Mouse (Mus musculus) heart, adult 9 months (tissue): ENCODE measurements at regions not wholly inside any gene's neighbourhood (a gene's known extent, or its start where the extent isn't known, plus 50 kb on each side); places are given as distances from the start of the nearest gene placed in this dataset.
"Not testable (repeated sequence)": the region's sequence is repeated elsewhere in the genome, so short reads cannot be mapped to it uniquely, and the experiment has no call there.

ENCODE experiments used
- DNase-seq, 2 experiments: peaks; one replicate each; pipeline ENCODE4 v3.0.0; 2022; ENCODE audit warnings: low spot score in 2 of 2

- no peak for DNase-seq
Measured at GRCm38 (mm10) chr14:101067082-101067481, 133.0 kb downstream of the Prr30 start.

GRCm38 (mm10) chr14:101056874-101057273 lies 143.3 kb downstream of the Prr30 start:
- no peak for DNase-seq

DNA sequence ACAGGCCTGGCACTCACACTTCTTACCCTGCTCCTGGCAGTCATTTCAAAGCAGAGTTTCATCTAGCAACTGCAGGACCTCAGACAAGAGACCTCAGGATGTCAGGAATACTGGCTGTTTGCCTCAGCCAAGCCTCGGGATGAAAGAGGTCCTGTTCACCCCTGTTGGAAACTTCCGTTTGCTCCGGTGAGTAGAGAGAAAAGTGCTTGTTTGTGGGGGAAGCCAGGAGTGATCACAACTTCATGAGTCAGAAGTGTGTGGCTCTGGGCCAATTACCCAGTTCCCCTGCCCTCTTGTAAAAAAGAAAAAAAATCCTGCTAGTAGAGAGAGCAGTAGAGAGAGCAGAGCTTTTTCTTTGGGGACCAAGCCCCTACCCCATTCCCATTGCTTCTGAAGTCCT lies 144.2 kb downstream of the Prr30 start:
- no peak for DNase-seq

DNA sequence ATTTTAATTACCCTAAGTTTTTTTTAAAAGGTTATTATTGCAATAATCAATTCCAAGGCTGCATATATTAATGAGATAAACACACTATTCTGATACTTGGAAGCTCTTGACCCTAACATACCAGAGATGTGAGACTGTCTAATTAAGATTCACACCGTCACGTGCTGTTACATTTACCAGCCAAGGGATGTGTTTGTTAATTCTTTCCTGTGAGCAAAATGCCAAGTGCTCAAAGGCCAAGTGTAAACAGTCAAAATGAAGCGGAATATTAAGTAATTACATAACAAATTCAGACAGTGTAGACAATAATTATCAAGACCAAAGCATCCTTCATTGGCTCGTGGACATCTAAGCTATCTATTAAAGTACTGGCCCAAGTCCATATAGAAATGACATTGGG lies 145.3 kb downstream of the Prr30 start:
- DNase-seq = no peak

- no peak for DNase-seq
Measured at GRCm38 (mm10) chr14:101052760-101053159, 147.4 kb downstream of the Prr30 start.

- DNase-seq = no peak
Measured at GRCm38 (mm10) chr14:101050212-101050611, 149.9 kb downstream of the Prr30 start.

DNA sequence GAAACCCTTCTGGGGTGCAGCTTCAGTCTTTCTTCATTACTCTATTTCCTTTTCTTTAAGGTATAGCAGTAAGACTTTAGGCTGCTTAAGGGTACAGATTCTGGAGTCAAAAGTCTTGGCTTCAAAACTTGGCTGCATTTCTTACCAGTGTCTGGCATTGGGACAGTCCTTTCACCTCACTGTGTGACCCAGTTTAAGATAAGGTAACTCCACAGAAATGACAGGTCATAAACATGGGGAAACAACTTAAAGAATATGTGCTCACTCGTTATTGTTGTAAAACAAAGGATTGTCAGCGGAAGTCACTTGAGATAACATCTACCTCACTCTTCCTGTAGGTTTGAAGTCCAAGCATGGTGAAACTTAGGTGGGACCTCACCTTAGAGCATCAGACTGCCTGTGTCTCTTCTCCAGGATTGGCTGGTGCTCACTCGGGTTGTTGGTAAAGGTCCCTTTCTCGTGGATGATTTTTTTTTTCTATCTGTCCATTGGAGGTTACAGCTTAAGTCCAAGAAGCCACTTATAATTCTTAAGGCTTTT lies 150.4 kb downstream of the Prr30 start:
- DNase-seq = no peak

GRCm38 (mm10) chr14:101043494-101043893 lies 156.6 kb downstream of the Prr30 start:
- no peak for DNase-seq

DNA sequence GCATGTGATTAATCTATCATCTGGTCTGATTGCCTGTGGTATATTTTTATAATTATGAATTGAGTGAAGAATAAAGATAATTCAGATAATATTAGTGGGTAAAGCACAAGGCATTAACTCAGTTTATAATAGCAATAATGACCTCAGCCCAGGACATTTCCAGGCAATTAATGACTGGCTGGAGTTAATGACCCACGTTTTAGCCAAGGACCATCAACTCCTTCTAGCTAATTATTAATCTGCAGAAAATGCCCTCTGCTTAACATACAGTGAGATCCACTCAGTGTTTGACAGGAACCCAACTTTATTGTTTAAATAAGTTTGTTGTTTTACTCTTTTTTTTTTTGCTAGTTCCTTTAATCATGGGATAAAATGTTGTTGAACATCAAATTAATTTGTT lies 199.1 kb downstream of the Prr30 start:
- DNase-seq = no peak

- no peak for DNase-seq
Measured at GRCm38 (mm10) chr14:100980754-100981153, 219.4 kb downstream of the Prr30 start.

GRCm38 (mm10) chr14:100978515-100978914 lies 221.6 kb downstream of the Prr30 start:
- DNase-seq = no peak

GRCm38 (mm10) chr14:100970970-100971369 lies 229.2 kb downstream of the Prr30 start:
- peak; percentile 67 to 77 for DNase-seq

GRCm38 (mm10) chr14:100960198-100960597 lies 239.9 kb downstream of the Prr30 start:
- DNase-seq = no peak

GRCm38 (mm10) chr14:100955806-100956436 lies 244.2 kb downstream of the Prr30 start:
- DNase-seq = no peak

DNA sequence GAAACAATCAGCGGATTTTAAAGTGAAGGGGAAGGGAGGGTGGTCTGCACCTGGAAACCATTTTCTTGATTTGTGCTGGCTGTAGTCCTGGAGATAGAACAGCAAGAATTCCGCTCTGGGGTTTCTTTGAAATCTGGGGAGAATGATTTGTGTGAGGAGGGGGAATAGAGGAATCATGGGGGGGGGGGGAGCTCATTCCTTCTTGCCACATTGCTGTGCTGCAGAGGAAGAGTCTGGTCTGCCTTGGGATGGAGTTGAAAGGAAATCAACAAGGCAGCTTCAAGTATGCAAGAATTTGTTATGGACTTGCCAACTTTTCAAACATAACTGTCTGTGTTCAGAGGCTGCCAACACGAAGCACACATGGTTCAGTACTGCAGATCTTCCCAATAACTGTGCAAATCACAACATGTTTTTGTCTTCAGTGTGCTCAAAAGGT lies 249.4 kb downstream of the Prr30 start:
- DNase-seq = no peak

GRCm38 (mm10) chr14:100947625-100948024 lies 252.5 kb downstream of the Prr30 start:
- DNase-seq = not testable (repeated sequence)

- no peak for DNase-seq
Measured at GRCm38 (mm10) chr14:100937358-100937887, 262.7 kb downstream of the Prr30 start.

GRCm38 (mm10) chr14:100934554-100934953 lies 265.6 kb downstream of the Prr30 start:
- DNase-seq = no peak

GRCm38 (mm10) chr14:100924880-100925279 lies 275.2 kb downstream of the Prr30 start:
- DNase-seq = no peak

- no peak for DNase-seq
Measured at GRCm38 (mm10) chr14:100900221-100900620, 299.9 kb downstream of the Prr30 start.

GRCm38 (mm10) chr14:100899074-100899473 lies 301.1 kb downstream of the Prr30 start:
- DNase-seq = no peak

- DNase-seq = peak in 1 of 2 experiments; percentile 1
Measured at GRCm38 (mm10) chr14:100889163-100890157, 310.7 kb downstream of the Prr30 start.
